Mouse (Mus musculus) kidney, postnatal 25 days (tissue): ENCODE results near the gene Miga2.

ENCODE experiments used
- DNase-seq, 2 experiments: peaks; one replicate each; pipeline ENCODE4 v3.0.0; 2021; ENCODE audit warnings: mixed read lengths in 2 of 2

Miga2 gene

GRCm38 (mm10) chr2:30358533-30359531 is 5.2 kb upstream of the Miga2 start, which contains the start of gene Sh3glb2:
Gene Sh3glb2 (minus strand): TSS chr2:30359337.
- DNase-seq: peak; percentile 85 to 92

- DNase-seq: peak in 1 of 2 experiments; percentile 46
These were observed 3.4 kb upstream of the Miga2 start for GRCm38 (mm10) chr2:30360626-30361025.

- DNase-seq: no peak
These were observed 1.2 kb upstream of the Miga2 start for GRCm38 (mm10) chr2:30362865-30363264.

GRCm38 (mm10) chr2:30365281-30366069 is 1.4 kb downstream of the Miga2 start:
- DNase-seq: peak; percentile 40 to 78

GRCm38 (mm10) chr2:30366203-30366602 is 2.2 kb downstream of the Miga2 start:
- DNase-seq: peak in 1 of 2 experiments; percentile 39

- no peak for DNase-seq
These were observed 7.5 kb downstream of the Miga2 start for GRCm38 (mm10) chr2:30371544-30371943.

- no peak for DNase-seq
These were observed 8.7 kb downstream of the Miga2 start for GRCm38 (mm10) chr2:30372726-30373125.

GRCm38 (mm10) chr2:30375893-30376292 is 11.9 kb downstream of the Miga2 start:
- DNase-seq: no peak

- DNase-seq: no peak
These were observed 13.7 kb downstream of the Miga2 start for GRCm38 (mm10) chr2:30377721-30378120.

GRCm38 (mm10) chr2:30379307-30379706 is 15.3 kb downstream of the Miga2 start:
- DNase-seq: no peak

- peak in 1 of 2 experiments; percentile 34 for DNase-seq
These were observed 16.7 kb downstream of the Miga2 start for GRCm38 (mm10) chr2:30380564-30381376.

GRCm38 (mm10) chr2:30381377-30381725 is 17.3 kb downstream of the Miga2 start:
- peak in 1 of 2 experiments; percentile 47 for DNase-seq

- DNase-seq: no peak
These were observed 20.8 kb downstream of the Miga2 start for GRCm38 (mm10) chr2:30384814-30385213.

GRCm38 (mm10) chr2:30385591-30385990 is 21.6 kb downstream of the Miga2 start:
- peak in 1 of 2 experiments; percentile 28 for DNase-seq

- no peak for DNase-seq
These were observed 22.9 kb downstream of the Miga2 start for GRCm38 (mm10) chr2:30386913-30387312.

GRCm38 (mm10) chr2:30389000-30389399 is 25.0 kb downstream of the Miga2 start:
- DNase-seq: no peak

- peak; percentile 98 to 100 for DNase-seq
These were observed 28.1 kb downstream of the Miga2 start, which contains the start of gene Dolpp1 for GRCm38 (mm10) chr2:30392114-30392576. Gene Dolpp1 (plus strand): TSS chr2:30392254.

- peak; percentile 79 to 89 for DNase-seq
These were observed 28.7 kb downstream of the Miga2 start for GRCm38 (mm10) chr2:30392577-30393369.

GRCm38 (mm10) chr2:30393370-30393656 is 29.3 kb downstream of the Miga2 start:
- no peak for DNase-seq

GRCm38 (mm10) chr2:30395757-30396156 is 31.7 kb downstream of the Miga2 start:
- DNase-seq: no peak

- DNase-seq: no peak
These were observed 32.2 kb downstream of the Miga2 start for GRCm38 (mm10) chr2:30396246-30396645.
